Mouse (Mus musculus) ES-E14 (cell line): ENCODE data around the gene Tshz3.

Source experiments
- ZC3H11A ChIP-seq: IDR thresholded peaks from 2 replicates; pipeline ENCODE4 v1.6.1; 2012; ENCODE audit warnings: low read depth, mild to moderate bottlenecking, inconsistent platforms, low read length, borderline replicate concordance
- ZNF384 ChIP-seq: IDR thresholded peaks from 2 replicates; pipeline ENCODE4 v1.6.1; 2012; ENCODE audit warnings: low read depth, low read length, inconsistent platforms

GRCm38 (mm10) chr7:36707681-36708350, 9.9 kb downstream of the Tshz3 start:
- TF ChIP-seq ZC3H11A (no peak), ZNF384 (no peak)
